Mouse (Mus musculus) intestine, embryonic 15.5 days (tissue): ENCODE measurements around the gene Pik3c2g. TPM values are rescaled to one million over a fixed set of nuclear protein-coding genes. Genes with fewer than 3 reads are reported as not detected.

Experiments
- ATAC-seq: fragments of 200-750 bp; cut with Nextera tagmentation; 2 replicates; pipeline ENCODE4 v1.8.0; 2017; ENCODE audit warnings: moderate TSS enrichment, moderate library complexity
- H3K27ac ChIP-seq: fragments of 300-500 bp; sonication (generic); 2 replicates; pipeline ENCODE4 v1.5.1; 2015; ENCODE audit warnings: mild to moderate bottlenecking, inconsistent platforms
- H3K27me3 ChIP-seq: fragments of 300-500 bp; sonication (generic); replicated peaks from 2 replicates; pipeline ENCODE4 v1.6.1; 2015; ENCODE audit warnings: inconsistent platforms
- H3K36me3 ChIP-seq: fragments of 300-500 bp; sonication (generic); 2 replicates; pipeline ENCODE4 v1.6.1; 2015; ENCODE audit warnings: inconsistent platforms
- H3K4me1 ChIP-seq: fragments of 300-500 bp; sonication (generic); replicated peaks from 2 replicates; pipeline ENCODE4 v1.6.1; 2015; ENCODE audit warnings: inconsistent platforms
- H3K4me2 ChIP-seq: fragments of 300-500 bp; sonication (generic); replicated peaks from 2 replicates; pipeline ENCODE4 v1.6.1; 2015; ENCODE audit warnings: mild to moderate bottlenecking, inconsistent platforms
- H3K4me3 ChIP-seq: fragments of 300-500 bp; sonication (generic); replicated peaks from 2 replicates; pipeline ENCODE4 v1.5.1; 2015; ENCODE audit warnings: inconsistent platforms
- H3K9ac ChIP-seq: fragments of 300-500 bp; sonication (generic); 2 replicates; pipeline ENCODE4 v1.6.1; 2015; ENCODE audit warnings: inconsistent platforms
- H3K9me3 ChIP-seq: fragments of 300-500 bp; sonication (generic); 2 replicates; pipeline ENCODE4 v1.6.1; 2016; ENCODE audit warnings: inconsistent platforms
- WGBS: fragments of 180-500 bp; shearing (Covaris S2); methylation state at CpG from one replicate; pipeline ENCODE4 v1.1.7; 2015; 5-methylcytosine and 5-hydroxymethylcytosine counted together
- polyA plus RNA-seq: library from polyadenylated mRNA; unstranded; fragments of >200 nt; fragmentation: Nextera tagmentation; extraction: Ambion mirVana; gene quantifications from 2 replicates; pipeline ENCODE4 v1.2.1, GENCODE M21; 2015

Gene Pik3c2g
- polyA plus RNA-seq, 1 experiment from 2014 or later, result 0.78 TPM

DNA sequence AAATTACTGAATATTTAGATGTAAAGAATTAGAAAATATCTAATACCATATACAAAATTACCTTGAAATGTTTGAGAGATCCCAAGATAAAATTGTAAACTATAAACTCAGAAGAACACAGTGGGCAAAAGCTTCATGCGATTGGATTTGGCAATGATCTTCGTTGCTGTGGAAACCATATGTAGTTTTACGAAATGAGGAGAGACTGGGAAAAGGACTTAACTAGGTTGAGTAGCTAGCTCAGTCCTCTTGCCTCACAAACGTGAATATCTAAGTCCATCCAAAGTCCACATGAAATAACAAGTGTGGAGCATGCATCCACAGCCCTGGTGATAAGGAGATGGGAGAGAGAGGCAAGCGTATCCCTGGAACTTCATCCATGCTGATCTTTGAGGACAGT, 387.6 kb downstream of the Pik3c2g start:
- WGBS, result 85% methylated on average over 5 of the region's 5 CpGs
- Histone ChIP-seq H3K4me3 (no peak overlapping the region), H3K9me3 (no peaks in the 10 kb centered on the region), H3K27ac (no peak overlapping the region), H3K27me3 (no peaks in the 10 kb centered on the region), H3K9ac (no peak overlapping the region), H3K4me2 (no peak overlapping the region), H3K4me1 (no peaks in the 10 kb centered on the region), H3K36me3 (no peaks in the 10 kb centered on the region)
- ATAC-seq, result no peak

DNA sequence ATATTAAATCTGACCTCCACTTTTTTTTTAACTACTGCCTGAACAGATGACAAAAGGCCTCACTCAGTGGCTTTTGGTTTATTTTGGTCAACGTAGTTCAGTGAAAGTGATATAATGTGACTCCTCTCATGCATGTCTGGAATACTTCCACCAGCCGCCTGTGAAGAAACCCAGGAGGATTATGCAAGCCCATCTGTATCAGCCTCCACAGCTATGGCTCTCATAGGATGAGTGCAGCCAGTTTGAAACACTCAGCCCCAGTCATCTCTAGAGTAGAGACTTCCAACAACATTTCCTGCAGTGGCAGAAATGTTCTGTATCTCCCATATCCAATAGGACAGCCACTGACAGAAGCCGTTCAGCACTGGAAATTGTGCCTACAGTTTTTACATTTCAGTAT, 391.1 kb downstream of the Pik3c2g start:
- H3K36me3 ChIP-seq, result no peaks in the 10 kb centered on the region
- peak; percentile 53; the same call in 1 of the 2 replicates for ATAC-seq

DNA sequence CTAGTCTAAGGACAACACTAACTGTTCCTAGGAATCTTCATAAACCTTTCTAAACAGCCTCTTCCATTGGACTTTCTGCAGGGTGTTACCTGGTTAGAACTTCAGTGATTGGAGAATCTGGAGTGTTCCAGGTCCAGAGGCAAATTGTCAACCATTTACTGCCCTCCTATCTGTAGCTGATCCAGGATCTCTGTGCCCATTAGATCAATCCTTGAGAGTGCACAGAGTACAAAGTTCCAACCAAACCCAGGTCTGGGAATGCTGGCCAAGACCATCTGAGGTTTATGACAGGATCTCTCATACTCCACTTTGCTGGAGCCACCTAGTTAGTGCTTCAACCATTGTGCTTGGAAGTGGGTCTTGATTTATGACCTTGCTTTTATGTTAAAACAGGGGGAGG, 394.0 kb downstream of the Pik3c2g start:
- no peak for ATAC-seq
- no peaks in the 10 kb centered on the region for H3K27me3 ChIP-seq
- no peak overlapping the region for H3K4me2 ChIP-seq
- H3K4me1 ChIP-seq, result no peaks in the 10 kb centered on the region
- H3K27ac ChIP-seq, result no peak overlapping the region
- H3K9me3 ChIP-seq, result no peaks in the 10 kb centered on the region
- no peaks in the 10 kb centered on the region for H3K36me3 ChIP-seq
- H3K9ac ChIP-seq, result no peak overlapping the region
- H3K4me3 ChIP-seq, result no peak overlapping the region

More for the DNA sequence above, 391.1 kb downstream of the Pik3c2g start:
- no peaks in the 10 kb centered on the region for H3K4me1 ChIP-seq
- H3K9ac ChIP-seq, result no peak overlapping the region
- H3K27me3 ChIP-seq, result no peaks in the 10 kb centered on the region
- no peak overlapping the region for H3K27ac ChIP-seq
- WGBS, result 24% methylated on average over 3 of the region's 3 CpGs
- no peaks in the 10 kb centered on the region for H3K9me3 ChIP-seq
- H3K4me2 ChIP-seq, result no peak overlapping the region
- no peak overlapping the region for H3K4me3 ChIP-seq

DNA sequence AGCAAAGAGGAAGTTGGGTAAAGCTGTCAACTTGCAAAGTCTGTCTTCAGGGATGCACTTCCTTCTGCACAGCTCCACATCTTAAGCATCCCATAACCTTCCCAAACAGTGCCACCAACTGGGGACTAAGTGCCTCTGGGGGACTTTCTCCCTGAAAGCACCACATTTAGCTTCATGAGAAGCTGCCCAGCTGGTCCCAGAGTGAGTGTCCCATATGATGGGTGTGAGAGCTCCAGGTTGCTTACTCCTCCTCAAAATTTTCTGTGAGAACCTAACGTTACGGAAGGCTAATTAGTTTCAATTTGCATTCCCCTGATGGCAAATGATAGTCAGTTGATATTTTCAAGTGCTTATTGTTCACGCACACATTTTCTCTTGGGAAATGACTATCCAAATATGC, 397.0 kb downstream of the Pik3c2g start:
- Histone ChIP-seq H3K4me2 (no peak overlapping the region), H3K36me3 (no peaks in the 10 kb centered on the region), H3K9me3 (no peaks in the 10 kb centered on the region), H3K4me1 (no peaks in the 10 kb centered on the region), H3K27me3 (no peaks in the 10 kb centered on the region), H3K9ac (no peak overlapping the region), H3K27ac (no peak overlapping the region), H3K4me3 (no peak overlapping the region)
- WGBS, result 90% methylated on average over 3 of the region's 3 CpGs
- ATAC-seq, result no peak

DNA sequence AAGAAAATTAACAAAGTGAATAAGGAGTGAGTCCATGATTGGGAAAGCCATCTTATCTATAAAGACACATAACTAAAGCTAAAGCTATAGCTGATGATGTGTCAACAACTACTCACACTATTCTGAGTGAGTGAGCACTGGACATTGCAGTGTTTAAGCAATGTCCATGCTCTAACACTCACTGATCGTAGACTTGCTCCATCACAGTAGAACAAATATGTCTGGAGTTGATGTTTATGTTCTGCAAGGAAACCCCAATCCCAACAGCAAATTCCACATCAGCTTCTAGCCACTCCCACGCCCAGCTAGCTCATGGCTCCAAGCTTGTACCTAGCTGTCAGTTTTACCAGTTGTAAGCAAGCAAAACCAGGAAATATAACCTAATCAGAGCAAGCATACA, 399.5 kb downstream of the Pik3c2g start:
- ATAC-seq, result no peak
- Histone ChIP-seq H3K4me3 (no peak overlapping the region), H3K4me2 (no peak overlapping the region), H3K9me3 (no peaks in the 10 kb centered on the region), H3K27ac (no peak overlapping the region), H3K9ac (no peak overlapping the region), H3K36me3 (no peaks in the 10 kb centered on the region), H3K4me1 (no peaks in the 10 kb centered on the region), H3K27me3 (no peaks in the 10 kb centered on the region)
- 63% methylated on average over 2 of the region's 2 CpGs for WGBS

DNA sequence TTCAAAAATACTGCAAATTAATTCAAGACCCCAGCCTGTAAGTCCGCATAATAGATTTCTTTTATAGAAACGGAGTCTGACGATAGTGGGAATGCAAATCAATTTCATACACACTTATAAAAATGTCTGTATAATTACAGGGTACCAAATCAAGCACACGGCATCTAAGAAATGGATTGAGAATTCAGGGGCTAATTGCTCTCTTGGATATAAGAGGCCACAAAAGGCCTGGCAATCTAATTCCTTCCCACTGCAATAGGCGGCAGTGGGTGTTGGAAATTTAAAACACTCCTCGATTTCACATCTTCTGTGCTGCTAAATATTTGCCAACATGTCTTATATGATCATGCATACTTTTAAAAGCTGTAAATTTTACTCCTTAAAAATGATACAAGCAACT, 402.1 kb downstream of the Pik3c2g start:
- Histone ChIP-seq H3K4me3 (no peak overlapping the region), H3K9me3 (no peaks in the 10 kb centered on the region), H3K27ac (no peak overlapping the region), H3K36me3 (no peaks in the 10 kb centered on the region), H3K4me2 (no peak overlapping the region), H3K4me1 (no peaks in the 10 kb centered on the region), H3K27me3 (no peaks in the 10 kb centered on the region), H3K9ac (no peak overlapping the region)
- 87% methylated on average over 6 of the region's 6 CpGs for WGBS
- ATAC-seq, result no peak

DNA sequence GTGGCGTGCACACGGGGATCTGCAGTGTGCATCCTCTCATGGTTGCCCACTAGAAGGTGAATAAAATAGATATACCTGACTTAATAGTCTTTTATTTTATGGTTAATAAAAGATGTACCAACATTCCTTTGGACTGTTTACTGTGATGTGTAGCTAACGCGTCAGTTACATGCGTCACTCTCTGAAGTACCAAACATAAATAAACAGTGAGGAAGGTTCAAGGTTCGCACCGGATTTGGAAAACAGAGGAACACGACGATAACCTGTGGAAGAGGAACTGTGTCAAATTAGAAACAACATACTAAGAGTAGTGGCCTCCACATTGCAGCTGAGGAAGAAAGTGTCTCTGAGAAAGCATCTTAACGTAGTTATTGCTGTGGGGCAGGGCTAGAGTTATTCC, 402.6 kb downstream of the Pik3c2g start:
- H3K36me3 ChIP-seq, result no peaks in the 10 kb centered on the region
- WGBS, result 72% methylated on average over 10 of the region's 10 CpGs
- no peak for ATAC-seq
- no peak overlapping the region for H3K9ac ChIP-seq
- H3K27ac ChIP-seq, result no peak overlapping the region
- H3K27me3 ChIP-seq, result no peaks in the 10 kb centered on the region
- H3K4me2 ChIP-seq, result no peak overlapping the region
- no peaks in the 10 kb centered on the region for H3K9me3 ChIP-seq
- H3K4me1 ChIP-seq, result no peaks in the 10 kb centered on the region
- H3K4me3 ChIP-seq, result no peak overlapping the region

DNA sequence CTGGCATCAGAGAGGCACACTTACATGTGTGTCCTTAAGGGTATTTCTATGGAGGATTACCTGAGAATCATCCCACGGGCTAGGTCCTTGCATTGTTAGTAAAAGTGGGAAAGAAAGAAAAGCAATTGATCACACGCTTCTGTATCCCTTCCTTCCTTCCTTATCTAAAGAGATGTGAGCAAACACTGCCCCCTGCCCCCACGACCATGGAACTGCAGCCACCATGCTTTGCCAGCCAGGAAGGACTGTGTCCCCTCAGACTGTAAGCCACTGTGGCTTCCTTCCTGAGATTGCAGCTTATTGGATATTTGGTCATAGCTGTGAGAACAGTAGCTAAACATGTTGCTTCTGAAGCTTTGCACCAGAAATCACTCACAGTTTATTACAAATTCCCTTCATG, 418.2 kb downstream of the Pik3c2g start:
- H3K36me3 ChIP-seq, result no peaks in the 10 kb centered on the region
- ATAC-seq, result no peak
- H3K4me2 ChIP-seq, result no peak overlapping the region
- H3K27ac ChIP-seq, result no peak overlapping the region
- 85% methylated on average over 3 of the region's 3 CpGs for WGBS
- H3K4me3 ChIP-seq, result no peak overlapping the region
- 0 out of 2 replicates have a peak, but pooled peaks cover 2% of the 10 kb centered on the region for H3K9me3 ChIP-seq
- no peaks in the 10 kb centered on the region for H3K4me1 ChIP-seq
- H3K27me3 ChIP-seq, result no peaks in the 10 kb centered on the region
- H3K9ac ChIP-seq, result no peak overlapping the region

Other genes starting within 250 kb of the Pik3c2g start
- gene Rergl, start 85.2 kb upstream of the Pik3c2g start, polyA plus RNA-seq, result 0.50 and 0.87 TPM in 2 replicates